In the genomic region with DNA sequence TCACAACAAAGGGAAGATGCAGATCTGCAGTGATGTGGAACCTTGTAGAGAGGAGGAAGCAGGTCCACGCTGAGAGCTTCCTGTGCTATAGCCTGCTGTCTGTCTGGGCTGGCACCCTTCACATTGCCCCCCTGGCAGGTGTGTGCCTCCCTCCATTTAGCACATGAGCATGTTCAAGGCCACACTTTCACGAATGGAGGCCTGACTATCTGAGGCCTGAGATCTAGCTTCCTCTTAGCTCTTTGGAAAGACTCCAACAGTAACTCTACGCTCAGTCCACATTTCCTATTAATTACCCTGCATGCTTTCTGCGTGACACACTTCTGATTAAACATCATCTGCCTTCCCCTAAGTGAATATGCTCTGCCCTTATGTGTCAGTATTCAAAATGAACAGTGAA, we compare ENCODE assay signal across 19 mouse cellular contexts.
A peak's percentile ranks its signal among the peaks of the same experiment; 100 is the strongest.
DNase-seq lines count a peak whose midpoint lies in the region; ATAC-seq and TF ChIP-seq lines count a peak whose summit lies in the region.
"Had no signal": no experiment of that assay in that cellular context is flagged by ENCODE, and none has a peak within 500 bp of the region (broad histone marks: within the 10 kb centered on the region; RNA-seq: fewer than 3 reads in every experiment).

No protein-coding gene starts in this region.

- no peak overlapping the region for H3K9ac ChIP-seq in hindbrain, embryonic 15.5 days
- no peak overlapping the region for H3K9ac ChIP-seq in hindbrain, embryonic 12.5 days
- H3K9ac ChIP-seq in neural tube, embryonic 13.5 days, result no peak overlapping the region
- no peak overlapping the region for H3K9ac ChIP-seq in intestine, postnatal 0 days (ENCODE audit: low read depth, low read length)
- H3K9ac ChIP-seq: forebrain, embryonic 15.5 days; heart, embryonic 15.5 days; limb, embryonic 15.5 days had no signal

- WGBS in hindbrain, embryonic 15.5 days, result 42% methylated on average over 4 of the region's 4 CpGs
- WGBS in hindbrain, embryonic 12.5 days, result 61% methylated on average over 4 of the region's 4 CpGs
- WGBS in neural tube, embryonic 13.5 days, result 53% methylated on average over 4 of the region's 4 CpGs
- 36% methylated on average over 4 of the region's 4 CpGs for WGBS in intestine, postnatal 0 days

- H3K27me3 ChIP-seq in hindbrain, embryonic 15.5 days, result no peaks in the 10 kb centered on the region
- H3K27me3 ChIP-seq in hindbrain, embryonic 12.5 days, result no peaks in the 10 kb centered on the region
- no peaks in the 10 kb centered on the region for H3K27me3 ChIP-seq in neural tube, embryonic 13.5 days
- no peaks in the 10 kb centered on the region for H3K27me3 ChIP-seq in intestine, postnatal 0 days (replicated peaks; ENCODE audit: control insufficient read depth, insufficient read depth, low read length)
- H3K27me3 ChIP-seq: CH12.LX; forebrain, embryonic 15.5 days; heart, embryonic 15.5 days; limb, embryonic 15.5 days had no signal

- DNase-seq in neural tube, embryonic 10.5 days (ENCODE audit: extremely low spot score, low spot score), result no peak
- peak; percentile 41 for DNase-seq in NIH3T3 (ENCODE audit: low read depth)
- DNase-seq in left cerebral cortex, adult 18-20 months (ENCODE audit: low spot score in 2 of 2), result no peak
- DNase-seq: adrenal gland, postnatal 36 days; cerebellum, adult 9-11 months; heart, adult 18-20 months; kidney, adult 8-10 months; kidney, postnatal 36 days; lung, postnatal 14 days; thymus, adult 18-20 months had no signal

- ATAC-seq in hindbrain, embryonic 15.5 days (ENCODE audit: low FRiP score, low read depth), result no peak
- ATAC-seq in hindbrain, embryonic 12.5 days (ENCODE audit: low FRiP score), result no peak
- no peak for ATAC-seq in neural tube, embryonic 13.5 days (ENCODE audit: low read depth)
- no peak for ATAC-seq in intestine, postnatal 0 days
- ATAC-seq: forebrain, embryonic 15.5 days had no signal

- peak overlapping the region; percentile 68 for H3K27ac ChIP-seq in hindbrain, embryonic 15.5 days (replicated peaks)
- no peak overlapping the region for H3K27ac ChIP-seq in hindbrain, embryonic 12.5 days
- peak overlapping the region; percentile 9; the same call in 1 of the 2 replicates for H3K27ac ChIP-seq in neural tube, embryonic 13.5 days (replicated peaks)
- H3K27ac ChIP-seq in intestine, postnatal 0 days (ENCODE audit: low read depth, low read length), result no peak overlapping the region
- H3K27ac ChIP-seq: forebrain, embryonic 15.5 days; heart, embryonic 15.5 days; limb, embryonic 15.5 days had no signal

- H3K4me1 ChIP-seq in hindbrain, embryonic 15.5 days (replicated peaks), result peaks cover 7% of the 10 kb centered on the region; the same call in 1 of the 2 replicates
- peaks cover 3% of the 10 kb centered on the region for H3K4me1 ChIP-seq in hindbrain, embryonic 12.5 days
- peaks cover 16% of the 10 kb centered on the region for H3K4me1 ChIP-seq in neural tube, embryonic 13.5 days (replicated peaks)
- no peaks in the 10 kb centered on the region for H3K4me1 ChIP-seq in intestine, postnatal 0 days (replicated peaks; ENCODE audit: control insufficient read depth, insufficient read depth, low read length)

- 0 out of 2 replicates have a peak, but pooled peaks cover 3% of the 10 kb centered on the region for H3K36me3 ChIP-seq in hindbrain, embryonic 15.5 days
- H3K36me3 ChIP-seq in hindbrain, embryonic 12.5 days, result 0 out of 2 replicates have a peak, but pooled peaks cover 3% of the 10 kb centered on the region
- 0 out of 2 replicates have a peak, but pooled peaks cover 4% of the 10 kb centered on the region for H3K36me3 ChIP-seq in neural tube, embryonic 13.5 days
- no peaks in the 10 kb centered on the region for H3K36me3 ChIP-seq in intestine, postnatal 0 days (ENCODE audit: control insufficient read depth, insufficient read depth)
- H3K36me3 ChIP-seq: forebrain, embryonic 15.5 days; heart, embryonic 15.5 days; limb, embryonic 15.5 days had no signal

- no peak overlapping the region for H3K4me2 ChIP-seq in hindbrain, embryonic 15.5 days
- no peak overlapping the region for H3K4me2 ChIP-seq in hindbrain, embryonic 12.5 days (replicated peaks)
- H3K4me2 ChIP-seq in neural tube, embryonic 13.5 days, result no peak overlapping the region
- H3K4me2 ChIP-seq in intestine, postnatal 0 days (replicated peaks; ENCODE audit: low read depth), result no peak overlapping the region
- H3K4me2 ChIP-seq: forebrain, embryonic 15.5 days; heart, embryonic 15.5 days; limb, embryonic 15.5 days had no signal

- no peak overlapping the region for H3K4me3 ChIP-seq in hindbrain, embryonic 15.5 days
- no peak overlapping the region for H3K4me3 ChIP-seq in hindbrain, embryonic 12.5 days
- no peak overlapping the region for H3K4me3 ChIP-seq in neural tube, embryonic 13.5 days
- H3K4me3 ChIP-seq in intestine, postnatal 0 days (ENCODE audit: low read depth, low read length), result no peak overlapping the region
- H3K4me3 ChIP-seq: forebrain, embryonic 15.5 days; heart, embryonic 15.5 days; limb, embryonic 15.5 days; myocyte had no signal

- TF ChIP-seq CTCF in intestine, postnatal 0 days (IDR thresholded peaks at IDR 0.05; ENCODE audit: low read depth), result no peak

- H3K9me3 ChIP-seq in hindbrain, embryonic 15.5 days, result no peaks in the 10 kb centered on the region
- H3K9me3 ChIP-seq in hindbrain, embryonic 12.5 days (replicated peaks), result no peaks in the 10 kb centered on the region
- H3K9me3 ChIP-seq in neural tube, embryonic 13.5 days, result no peaks in the 10 kb centered on the region
- H3K9me3 ChIP-seq in intestine, postnatal 0 days (ENCODE audit: control insufficient read depth), result no peaks in the 10 kb centered on the region
- H3K9me3 ChIP-seq: forebrain, embryonic 15.5 days; heart, embryonic 15.5 days; limb, embryonic 15.5 days had no signal

Comparison
In these comparisons a context has a peak if more than half of its experiments do, and no peak if none do; other contexts are left out.
1. H3K27ac ChIP-seq: peak in hindbrain, embryonic 15.5 days (single experiment) and neural tube, embryonic 13.5 days (single experiment); none in hindbrain, embryonic 12.5 days (single experiment) and intestine, postnatal 0 days (single experiment).